Mouse (Mus musculus): ENCODE data around the gene Fbxo2.

DNA sequence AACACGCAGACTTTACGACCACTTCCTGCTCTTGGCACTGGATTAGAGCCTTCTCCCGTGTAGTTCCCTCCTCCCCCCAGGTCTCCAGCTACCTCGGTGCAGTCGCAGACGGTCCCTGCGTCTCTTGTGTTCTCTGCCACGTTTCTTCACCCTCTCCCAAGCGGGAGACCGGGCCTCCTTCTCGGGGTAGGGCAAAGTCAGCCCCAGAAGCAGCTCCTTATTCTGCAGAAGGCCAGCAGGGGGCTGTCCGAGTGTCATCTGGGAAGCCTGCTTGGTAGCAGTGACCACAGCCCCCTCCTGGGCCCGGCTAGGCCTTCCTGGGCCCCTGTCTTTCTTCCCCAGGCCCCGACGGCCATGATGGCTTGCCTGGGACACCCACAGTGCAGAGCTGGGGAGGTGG lies 45.0 kb upstream of the Fbxo2 start:
- TF ChIP-seq CTCF (IDR thresholded peaks at IDR 0.05; ENCODE audit: low read depth) (peak; percentile 56), EP300 (IDR thresholded peaks at IDR 0.05; ENCODE audit: low read depth) (no peak)
